Mouse (Mus musculus) right cerebral cortex, adult 18-20 months (tissue): ENCODE results near the gene Fzd7.

Experiments used
- DNase-seq: peaks from one replicate; pipeline ENCODE4 v3.0.0; 2022; ENCODE audit warnings: mixed read lengths

The Fzd7 gene

DNA sequence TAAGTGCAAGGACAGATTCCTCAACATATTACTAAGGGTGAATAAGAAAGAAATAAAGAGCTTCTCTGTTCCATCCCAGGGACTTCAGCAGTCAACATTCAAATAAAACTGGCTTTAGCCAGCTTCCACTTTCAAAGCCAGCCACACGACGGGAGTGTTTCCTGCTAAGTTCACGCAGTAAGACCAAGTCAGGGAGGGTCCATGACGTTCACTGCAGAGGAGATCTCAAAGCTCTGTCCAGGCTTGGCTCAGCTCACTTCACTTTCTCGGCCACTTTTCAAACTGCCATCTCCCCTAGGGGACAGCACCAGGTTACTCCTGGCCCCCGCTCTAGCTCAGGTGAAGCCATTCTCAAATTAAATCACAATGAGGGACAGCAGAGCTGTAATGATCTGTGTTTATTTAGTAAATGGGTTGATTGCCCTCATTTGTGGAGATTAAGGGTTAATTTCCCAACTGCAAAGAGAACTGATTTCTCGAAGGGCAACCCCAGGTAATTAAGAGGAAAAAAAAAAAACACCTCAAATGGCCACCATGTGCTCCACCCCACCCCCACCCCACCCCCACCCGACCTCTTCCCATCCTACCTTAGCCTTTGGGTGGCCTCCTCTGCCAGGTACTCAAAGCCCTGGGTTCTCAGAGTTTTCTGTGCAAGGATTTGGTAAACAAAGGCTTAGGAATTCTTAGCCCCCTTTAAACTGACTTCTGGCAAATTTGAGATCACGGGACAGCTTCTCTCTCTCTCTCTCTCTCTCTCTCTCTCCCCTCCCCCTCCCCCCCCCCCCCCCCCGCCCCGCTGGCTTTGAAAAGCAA is 9.7 kb upstream of the Fzd7 start:
- no peak for DNase-seq

DNA sequence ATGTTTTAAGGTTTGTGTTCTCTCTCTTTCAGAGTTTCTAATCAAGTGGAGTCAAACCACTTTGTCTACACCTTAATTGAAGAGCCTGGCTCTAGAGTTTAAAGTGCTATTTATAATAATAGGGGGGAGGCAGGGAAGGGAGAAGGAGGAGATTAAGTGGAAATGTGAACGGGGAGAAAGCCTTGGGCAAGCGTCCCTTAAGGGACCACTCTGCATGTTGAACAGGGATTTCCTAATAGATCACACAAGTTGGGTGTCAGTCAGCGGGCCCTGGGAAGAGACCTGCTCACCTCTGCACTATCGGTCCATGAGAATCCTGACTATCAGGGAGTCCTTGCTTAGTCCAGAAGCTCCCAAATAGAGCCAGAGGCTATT is 9.1 kb upstream of the Fzd7 start:
- no peak for DNase-seq

DNA sequence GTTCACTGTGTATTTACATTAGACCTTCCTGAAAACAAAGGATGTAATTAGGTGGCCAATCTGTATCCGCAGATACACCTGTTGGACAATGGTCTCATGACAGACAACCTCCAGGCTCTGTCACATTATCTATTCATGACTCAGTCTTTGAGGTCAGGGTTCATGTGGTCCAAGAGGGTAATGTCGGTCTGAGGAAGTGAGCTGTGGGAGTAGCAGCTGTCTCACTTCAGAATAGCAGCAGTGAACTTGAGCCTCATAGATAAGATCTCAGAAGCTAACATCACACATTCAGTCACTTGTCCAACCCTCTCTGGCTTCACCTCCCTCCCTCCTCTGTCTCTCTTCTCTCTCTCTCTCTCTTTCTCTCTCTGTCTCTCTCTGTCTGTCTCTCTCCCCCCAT is 6.6 kb upstream of the Fzd7 start:
- no peak for DNase-seq

DNA sequence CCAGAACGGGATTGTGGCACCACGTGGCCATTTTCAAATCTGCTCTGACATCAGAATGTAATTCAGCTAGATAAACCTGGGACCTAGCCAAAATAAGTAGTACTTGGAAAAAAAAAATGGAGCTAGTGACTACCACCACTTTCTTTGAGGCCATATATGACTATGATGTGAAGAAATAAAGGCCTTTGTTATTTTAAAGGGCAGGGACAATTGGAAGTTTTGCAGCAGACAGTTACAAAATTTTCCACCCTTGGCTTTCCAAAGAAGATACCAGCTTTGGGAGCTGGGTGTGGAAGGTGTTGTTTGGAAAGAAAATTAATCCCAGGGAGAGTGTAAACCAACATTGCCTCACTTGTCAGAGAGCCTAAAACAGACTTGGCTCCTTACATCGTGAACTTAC is 3.3 kb upstream of the Fzd7 start:
- DNase-seq: no peak

DNA sequence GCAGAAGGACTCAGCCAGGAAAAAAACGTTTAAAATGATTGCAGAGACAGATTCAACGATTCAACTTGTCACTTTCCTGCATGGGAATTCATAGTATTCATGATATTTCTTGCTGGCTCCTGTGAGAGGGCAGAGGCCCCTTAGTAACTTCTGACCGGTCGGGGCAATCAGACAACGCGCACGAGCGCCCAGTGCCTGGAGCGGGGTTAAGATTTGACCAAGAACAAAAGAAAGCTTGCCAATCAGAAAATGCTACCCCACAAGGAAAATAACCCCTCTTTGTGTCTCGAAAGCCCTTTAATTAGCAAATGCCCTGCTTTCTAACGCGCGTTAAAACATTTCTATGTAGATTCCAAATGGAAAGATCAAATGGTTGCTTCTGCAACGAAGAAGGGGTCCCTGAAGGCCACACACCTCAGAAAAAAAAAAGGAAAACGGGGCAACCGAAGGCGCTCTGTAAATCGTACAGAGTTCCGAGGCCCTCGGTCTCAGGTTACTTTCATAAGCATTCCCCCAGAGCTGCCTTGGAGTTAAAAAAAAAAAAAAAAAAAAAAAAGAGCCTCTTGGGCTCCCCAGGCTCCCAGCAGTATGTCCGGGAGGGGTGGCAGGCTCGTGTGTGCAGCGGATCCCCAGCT is 1.3 kb upstream of the Fzd7 start:
- DNase-seq: no peak

DNA sequence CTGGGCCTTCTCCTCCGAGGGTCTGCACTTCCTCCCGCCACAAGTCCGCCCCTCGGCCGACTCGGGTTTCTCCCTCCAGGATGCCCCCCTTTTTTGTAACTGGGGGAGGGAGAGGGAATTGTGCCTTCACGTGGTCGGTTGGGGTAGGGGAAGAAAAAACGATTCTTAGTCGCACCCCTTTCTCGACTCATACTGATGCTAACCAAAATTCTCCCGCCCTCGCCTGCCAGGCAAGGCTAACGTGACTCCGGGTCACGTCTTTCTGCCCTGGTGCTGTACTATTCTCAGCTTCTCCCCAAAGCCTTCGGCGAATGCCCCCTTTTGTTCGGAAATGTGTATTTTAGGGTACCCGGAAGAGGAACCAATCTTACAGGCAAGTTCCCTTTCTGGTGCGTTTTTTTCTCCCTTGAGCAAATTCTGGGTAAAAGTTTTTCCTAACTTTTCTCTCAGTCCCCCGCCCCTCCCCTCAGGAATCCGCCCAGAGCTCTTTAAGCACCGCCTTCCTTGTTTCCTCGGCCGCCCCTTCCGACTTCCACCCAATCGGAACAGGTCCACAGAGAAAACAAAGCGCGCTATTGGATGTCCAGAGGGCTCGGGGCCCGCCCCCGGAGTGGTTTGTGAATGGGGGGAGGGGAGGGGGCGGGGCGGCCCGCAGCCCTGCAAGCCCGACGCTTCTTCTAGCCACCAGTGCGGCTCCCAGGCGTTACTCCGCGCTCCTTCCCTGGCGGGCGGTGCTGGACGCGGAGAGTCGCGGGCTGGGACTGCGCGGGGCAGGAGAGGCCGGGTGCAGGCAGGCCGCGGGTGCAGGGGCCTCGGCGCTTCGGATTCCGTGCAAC is 550 bp upstream of the Fzd7 start:
- DNase-seq: peak; percentile 84

DNA sequence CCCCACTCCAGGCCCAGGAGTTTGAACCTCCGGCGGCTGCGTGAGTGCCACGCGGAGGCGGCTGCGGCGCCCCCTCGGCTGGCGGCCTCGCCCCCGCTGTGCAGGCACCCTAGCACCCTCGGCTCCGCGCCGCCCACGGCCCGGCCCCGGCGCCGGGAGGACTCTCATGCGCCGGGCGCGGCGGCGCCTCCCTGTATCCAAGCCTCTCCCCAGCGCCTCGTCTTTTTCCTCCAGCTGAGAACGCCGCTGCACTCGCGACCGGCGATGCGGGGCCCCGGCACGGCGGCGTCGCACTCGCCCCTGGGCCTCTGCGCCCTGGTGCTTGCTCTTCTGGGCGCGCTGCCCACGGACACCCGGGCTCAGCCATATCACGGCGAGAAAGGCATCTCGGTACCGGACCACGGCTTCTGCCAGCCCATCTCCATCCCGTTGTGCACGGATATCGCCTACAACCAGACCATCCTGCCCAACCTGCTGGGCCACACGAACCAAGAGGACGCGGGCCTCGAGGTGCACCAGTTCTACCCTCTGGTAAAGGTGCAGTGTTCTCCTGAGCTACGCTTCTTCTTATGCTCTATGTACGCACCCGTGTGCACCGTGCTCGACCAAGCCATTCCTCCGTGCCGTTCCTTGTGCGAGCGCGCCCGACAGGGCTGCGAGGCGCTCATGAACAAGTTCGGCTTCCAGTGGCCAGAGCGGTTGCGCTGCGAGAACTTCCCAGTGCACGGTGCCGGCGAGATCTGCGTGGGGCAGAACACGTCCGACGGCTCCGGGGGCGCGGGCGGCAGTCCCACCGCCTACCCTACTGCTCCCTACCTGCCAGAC is 684 bp downstream of the Fzd7 start:
- peak; percentile 40 for DNase-seq

DNA sequence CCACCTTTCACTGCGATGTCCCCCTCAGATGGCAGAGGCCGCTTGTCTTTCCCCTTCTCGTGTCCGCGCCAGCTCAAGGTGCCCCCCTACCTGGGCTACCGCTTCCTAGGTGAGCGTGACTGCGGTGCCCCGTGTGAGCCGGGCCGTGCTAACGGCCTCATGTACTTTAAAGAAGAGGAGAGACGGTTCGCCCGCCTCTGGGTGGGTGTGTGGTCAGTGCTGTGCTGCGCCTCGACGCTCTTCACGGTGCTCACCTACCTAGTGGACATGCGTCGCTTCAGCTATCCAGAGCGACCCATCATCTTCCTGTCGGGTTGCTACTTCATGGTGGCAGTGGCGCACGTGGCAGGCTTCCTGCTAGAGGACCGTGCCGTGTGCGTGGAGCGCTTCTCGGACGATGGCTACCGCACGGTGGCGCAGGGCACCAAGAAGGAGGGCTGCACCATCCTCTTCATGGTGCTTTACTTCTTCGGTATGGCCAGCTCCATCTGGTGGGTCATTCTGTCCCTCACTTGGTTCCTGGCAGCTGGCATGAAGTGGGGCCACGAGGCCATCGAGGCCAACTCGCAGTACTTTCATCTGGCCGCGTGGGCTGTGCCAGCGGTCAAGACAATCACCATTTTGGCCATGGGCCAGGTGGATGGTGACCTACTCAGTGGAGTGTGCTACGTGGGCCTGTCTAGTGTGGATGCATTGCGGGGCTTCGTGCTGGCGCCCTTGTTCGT is 1.5 kb downstream of the Fzd7 start:
- DNase-seq: peak; percentile 67

DNA sequence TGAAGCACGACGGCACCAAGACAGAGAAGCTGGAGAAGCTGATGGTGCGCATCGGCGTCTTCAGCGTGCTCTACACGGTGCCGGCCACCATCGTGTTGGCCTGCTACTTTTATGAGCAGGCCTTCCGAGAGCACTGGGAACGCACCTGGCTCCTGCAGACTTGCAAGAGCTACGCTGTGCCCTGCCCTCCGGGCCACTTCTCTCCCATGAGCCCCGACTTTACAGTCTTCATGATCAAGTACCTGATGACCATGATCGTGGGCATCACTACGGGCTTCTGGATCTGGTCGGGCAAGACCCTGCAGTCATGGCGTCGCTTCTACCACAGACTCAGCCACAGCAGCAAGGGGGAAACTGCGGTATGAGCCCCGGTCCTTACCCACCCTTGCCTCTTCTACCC is 2.1 kb downstream of the Fzd7 start:
- no peak for DNase-seq

DNA sequence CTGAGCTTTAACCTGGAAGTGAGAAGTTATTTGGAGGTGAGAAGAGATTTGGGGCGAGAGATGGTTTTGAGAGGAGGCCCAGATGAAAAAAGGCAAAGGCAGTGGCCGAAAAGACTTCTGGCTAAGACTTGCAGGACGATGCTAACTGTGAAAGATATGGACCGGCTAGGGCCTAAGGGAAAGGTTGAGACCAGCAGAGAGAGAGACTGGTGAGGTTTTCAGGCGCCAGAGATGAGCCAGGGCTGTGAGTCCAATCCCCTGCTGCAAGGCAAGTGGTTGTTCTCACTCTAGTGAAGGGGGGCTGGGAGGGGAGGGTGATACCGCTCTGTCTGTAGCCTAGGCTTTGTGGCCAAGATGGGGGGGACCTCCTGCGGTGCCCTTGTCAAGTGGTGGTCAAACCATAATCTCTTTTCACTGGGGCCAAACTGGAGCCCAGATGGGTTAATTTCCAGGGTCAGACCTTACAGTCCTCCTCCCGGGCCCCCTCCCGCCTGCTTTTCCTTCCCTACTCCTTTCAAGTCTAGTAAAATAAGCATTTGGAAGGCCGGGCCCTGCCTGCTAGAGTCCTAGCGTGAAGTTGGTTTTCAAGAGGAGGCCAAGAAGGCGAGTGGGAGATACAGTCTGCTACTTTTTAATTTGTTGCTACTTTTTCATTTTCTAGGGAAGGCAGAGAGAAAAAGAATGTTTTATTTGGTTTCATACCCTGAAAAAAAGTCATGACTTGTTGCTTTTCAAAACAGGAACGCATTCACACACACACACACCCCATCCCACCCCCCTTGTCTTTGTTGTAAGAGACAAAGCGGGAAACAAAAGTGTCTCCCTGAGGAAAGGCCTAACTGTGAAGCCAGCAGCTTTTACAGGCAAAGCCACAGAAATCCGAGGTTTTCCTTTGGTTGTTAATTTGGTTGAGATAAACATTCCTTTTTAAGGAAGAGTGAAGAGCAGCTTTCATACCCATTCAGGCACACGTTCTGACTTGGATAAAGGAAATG is 2.9 kb downstream of the Fzd7 start:
- DNase-seq: no peak

DNA sequence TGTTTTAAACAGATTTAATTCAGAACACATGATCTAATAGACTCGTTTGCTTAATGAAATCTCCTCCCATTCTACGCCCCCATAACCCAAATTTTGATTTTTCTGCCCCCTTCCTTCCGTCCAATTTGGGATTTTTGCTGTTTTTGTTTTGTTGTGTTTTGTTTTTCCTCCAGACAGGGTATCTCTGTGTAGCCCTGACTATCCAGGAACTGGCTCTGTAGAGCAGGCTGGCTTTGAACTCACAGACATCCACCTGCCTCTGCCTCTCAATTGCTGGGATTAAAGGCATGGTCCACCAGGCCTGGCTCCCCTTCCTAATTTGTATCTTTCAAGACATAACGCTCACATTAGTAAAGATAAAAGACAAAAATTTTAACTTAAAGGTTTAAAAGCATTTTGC is 3.6 kb downstream of the Fzd7 start:
- no peak for DNase-seq

DNA sequence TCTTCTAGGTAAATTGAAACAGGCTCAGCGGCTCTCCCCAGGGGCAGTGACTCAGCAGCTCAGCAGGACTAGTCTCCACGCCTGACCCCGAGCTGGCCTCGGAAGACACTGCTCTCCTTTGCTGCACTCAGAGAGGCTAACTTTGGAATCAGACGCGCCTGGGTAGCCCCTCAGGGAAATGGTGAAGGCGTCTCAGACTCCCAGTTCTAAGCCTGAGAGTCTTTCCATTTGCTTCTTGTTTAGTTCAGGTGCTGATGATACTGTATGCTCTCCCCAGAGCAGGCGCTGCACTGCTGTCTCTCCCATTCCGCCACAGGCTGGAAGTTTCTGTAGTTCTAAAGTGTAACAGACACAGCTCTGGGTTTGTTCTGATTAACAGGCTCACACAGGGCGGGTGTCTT is 5.4 kb downstream of the Fzd7 start:
- DNase-seq: no peak

DNA sequence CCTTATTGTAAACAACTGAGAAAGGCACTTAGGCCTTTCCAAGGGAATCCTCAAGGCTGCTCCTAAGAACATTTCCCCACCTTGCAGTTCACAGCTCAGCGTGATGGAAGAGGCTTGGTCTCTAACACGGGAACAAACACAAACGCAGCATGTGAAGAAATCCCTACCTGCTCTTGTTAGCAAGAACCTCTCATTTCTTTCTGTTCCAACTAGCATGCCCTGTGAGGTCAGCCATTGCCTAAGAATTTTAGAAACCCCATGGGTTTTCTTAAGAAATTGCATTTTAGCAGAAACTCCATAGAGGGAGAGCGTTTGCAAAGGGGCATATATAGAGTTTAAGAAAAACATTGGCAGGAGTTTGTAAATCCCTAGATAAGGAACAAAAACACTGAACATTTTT is 6.3 kb downstream of the Fzd7 start:
- DNase-seq: no peak

DNA sequence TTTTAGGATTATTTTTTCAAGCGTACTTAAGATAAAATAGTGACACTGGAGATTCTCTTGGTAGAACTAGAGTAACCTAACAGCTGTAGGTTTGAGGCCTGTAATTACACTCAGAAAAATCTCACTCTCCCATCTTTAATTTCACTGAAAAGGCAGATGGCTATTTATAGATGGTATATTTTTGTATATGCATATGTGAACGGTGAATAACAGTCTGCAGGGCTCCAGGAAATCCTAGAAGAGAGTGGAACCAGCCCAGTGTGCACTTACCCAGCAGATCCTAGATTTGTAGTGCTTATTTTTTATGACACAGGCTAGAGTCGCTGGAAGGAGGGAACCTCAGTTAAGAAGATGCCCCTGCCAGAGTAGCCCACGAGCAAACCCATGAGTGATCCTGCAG is 6.8 kb downstream of the Fzd7 start:
- no peak for DNase-seq

DNA sequence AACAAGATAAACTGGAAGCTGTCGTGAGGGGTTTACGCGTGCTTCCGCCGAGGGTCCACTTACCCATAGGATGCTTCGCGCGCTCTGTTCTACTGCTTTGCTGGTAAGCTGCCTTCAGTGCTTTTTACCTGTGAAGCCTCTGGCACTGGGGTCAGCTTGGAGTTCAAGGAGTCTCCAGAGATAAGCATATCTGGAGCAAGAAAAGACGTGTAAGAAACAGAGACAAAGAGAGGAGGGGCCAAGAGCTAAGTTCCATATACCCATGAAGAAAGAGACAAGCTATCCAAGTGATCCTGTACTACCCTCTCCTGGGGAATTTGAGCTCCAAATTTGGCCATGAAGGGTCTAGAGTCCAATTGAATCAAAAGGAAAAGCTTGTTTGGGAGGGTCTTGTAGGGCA is 9.3 kb downstream of the Fzd7 start:
- no peak for DNase-seq

DNA sequence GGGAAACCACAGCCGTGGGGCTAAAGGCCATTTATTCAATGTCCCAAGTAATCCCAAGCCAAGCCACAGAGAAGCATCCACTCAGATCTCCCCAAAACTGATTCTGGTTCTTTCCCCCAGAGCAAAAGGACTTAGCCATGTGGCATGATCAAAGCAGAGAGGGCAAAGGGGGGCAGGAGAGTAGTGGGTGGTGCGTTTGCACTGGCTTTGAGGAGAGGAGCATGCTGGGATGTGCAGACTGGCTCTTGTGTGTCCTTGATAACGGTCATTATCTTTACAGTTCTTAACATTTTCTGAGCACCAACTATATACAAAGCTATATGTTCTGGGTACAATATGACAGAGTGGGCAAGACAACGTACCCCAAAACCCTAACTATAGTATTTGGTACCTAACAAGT is 10.2 kb downstream of the Fzd7 start:
- no peak for DNase-seq

DNA sequence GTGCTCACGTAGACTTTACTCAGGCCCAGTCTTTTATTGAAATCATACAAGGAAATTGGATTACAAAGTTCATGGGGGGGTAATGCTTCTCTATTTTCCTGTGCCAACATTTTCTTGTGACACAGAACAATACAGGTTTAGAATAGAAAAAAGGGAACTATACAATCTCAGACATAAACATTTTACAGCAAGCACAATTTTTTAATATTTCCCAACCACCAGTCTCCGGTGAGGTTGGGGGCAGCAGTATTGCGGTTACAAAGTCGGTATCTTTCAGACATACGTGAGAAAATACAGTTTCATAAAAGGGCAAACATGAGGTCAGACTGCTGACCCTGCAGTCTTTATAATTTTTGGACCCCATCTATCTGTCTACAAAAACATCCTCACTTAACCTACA is 13.7 kb downstream of the Fzd7 start:
- no peak for DNase-seq

DNA sequence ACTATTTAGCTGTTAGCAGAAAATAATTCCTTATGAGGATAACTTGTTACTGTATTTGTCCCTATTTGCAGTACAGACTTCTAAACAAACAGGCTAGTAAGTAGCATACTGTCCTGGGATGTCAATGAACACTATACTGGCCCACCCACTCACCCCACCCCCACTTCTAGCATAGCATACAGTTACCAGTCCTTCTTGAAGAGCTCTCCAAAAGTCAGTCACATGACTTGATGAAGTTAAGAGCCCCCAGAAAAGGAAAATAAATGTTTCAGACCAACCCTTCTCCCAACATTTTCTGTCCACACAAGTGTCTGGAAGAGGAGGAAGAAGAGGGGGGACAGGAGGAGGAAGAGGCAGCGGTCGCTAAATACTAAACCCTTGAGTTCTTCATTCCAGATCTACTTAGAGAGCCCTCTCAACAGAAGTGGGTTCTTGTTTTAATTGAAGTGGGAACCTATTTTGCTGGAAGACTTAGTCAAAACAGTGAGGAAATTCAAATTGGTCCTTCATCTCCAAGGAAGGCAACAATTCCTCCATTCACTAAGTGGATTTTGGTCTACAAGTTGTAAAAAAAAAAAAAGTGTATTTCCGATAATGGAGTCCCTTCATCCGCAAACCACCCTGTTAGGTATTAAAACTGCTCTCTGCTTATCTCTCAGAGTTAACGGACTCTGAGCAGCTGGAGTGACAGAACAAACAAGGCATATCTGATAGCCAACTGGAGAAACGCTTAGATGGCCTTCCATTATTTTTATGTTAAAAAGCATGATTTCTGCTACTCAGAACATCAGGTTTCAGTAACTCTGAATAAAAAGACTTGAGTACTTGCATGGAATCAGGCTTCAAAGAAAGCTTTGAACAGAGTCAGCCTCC is 15.8 kb downstream of the Fzd7 start:
- no peak for DNase-seq

DNA sequence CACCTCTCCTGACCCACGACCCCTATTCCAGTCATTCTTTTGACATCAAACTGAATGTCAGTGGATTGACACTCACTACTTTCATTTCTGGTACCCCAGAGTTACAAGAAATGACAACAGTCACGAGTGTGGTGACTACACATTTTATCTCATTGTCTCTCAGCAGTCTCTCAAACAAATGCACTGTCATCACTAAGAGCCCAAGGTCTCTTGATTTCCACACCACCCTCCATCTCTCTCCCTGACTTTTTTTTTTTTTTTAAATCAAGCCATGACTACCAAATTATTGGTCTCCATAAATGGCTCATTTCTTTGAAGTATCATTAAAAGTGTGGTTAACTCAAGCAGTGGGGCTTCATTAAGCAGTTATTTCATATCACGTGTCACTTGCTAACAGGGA is 17.1 kb downstream of the Fzd7 start:
- no peak for DNase-seq

DNA sequence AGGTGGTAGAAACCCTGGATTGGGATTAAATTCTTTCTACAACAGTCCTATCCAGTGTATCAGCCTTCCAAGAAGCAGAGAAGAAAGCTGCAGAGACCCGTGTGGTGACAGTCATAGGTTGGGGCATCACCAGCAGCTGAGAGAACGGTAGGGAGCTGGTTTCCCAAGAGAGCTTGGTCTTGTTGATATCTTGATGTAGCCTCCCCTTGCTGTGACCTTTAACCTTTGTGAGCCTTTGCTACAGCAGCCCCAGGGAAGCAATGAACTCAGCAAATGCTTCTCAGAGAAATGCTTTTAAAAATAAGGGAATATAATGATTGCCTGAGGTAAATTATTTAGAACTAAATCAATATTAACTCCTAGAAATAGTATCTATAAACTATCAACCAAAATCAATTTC is 20.1 kb downstream of the Fzd7 start:
- no peak for DNase-seq
